Mouse (Mus musculus) gastrocnemius, postnatal 25 days (tissue): ENCODE measurements around the gene Slc2a2. TPM values are rescaled to one million over a fixed set of nuclear protein-coding genes. Genes with fewer than 3 reads are reported as not detected.
"Not testable (repeated sequence)": the region's sequence is repeated elsewhere in the genome, so short reads cannot be mapped to it uniquely, and the experiment has no call there.

Source experiments
- DNase-seq: peaks from one replicate; pipeline ENCODE4 v3.0.0; 2022
- total RNA-seq, 2 experiments: library from RNA; stranded (reverse); gene quantifications; 1 replicate in 1 of 2; 2 replicates in 1 of 2; pipeline ENCODE4 v1.2.3; 2021

Slc2a2 gene
- total RNA-seq, 2 experiments from 2014 or later, result not detected

GRCm38 (mm10) chr3:28734712-28735111 is 37.0 kb downstream of the Slc2a2 start:
- no peak for DNase-seq

GRCm38 (mm10) chr3:28736981-28737380 is 39.3 kb downstream of the Slc2a2 start:
- DNase-seq, result no peak

- DNase-seq, result no peak
These were observed 42.6 kb downstream of the Slc2a2 start for GRCm38 (mm10) chr3:28740353-28740752.

GRCm38 (mm10) chr3:28743251-28743650 is 45.5 kb downstream of the Slc2a2 start:
- no peak for DNase-seq

- peak; percentile 51 for DNase-seq
These were observed 48.3 kb downstream of the Slc2a2 start for GRCm38 (mm10) chr3:28745835-28746483.

- no peak for DNase-seq
These were observed 50.4 kb downstream of the Slc2a2 start for GRCm38 (mm10) chr3:28748151-28748550.

- DNase-seq, result no peak
These were observed 51.3 kb downstream of the Slc2a2 start for GRCm38 (mm10) chr3:28748956-28749355.

GRCm38 (mm10) chr3:28755477-28755876 is 57.8 kb downstream of the Slc2a2 start:
- no peak for DNase-seq

GRCm38 (mm10) chr3:28761225-28761789 is 63.6 kb downstream of the Slc2a2 start:
- no peak for DNase-seq

- DNase-seq, result no peak
These were observed 69.2 kb downstream of the Slc2a2 start for GRCm38 (mm10) chr3:28766935-28767334.

- no peak for DNase-seq
These were observed 70.5 kb downstream of the Slc2a2 start for GRCm38 (mm10) chr3:28768222-28768621.

GRCm38 (mm10) chr3:28772919-28773318 is 75.2 kb downstream of the Slc2a2 start:
- DNase-seq, result not testable (repeated sequence)

- no peak for DNase-seq
These were observed 77.7 kb downstream of the Slc2a2 start for GRCm38 (mm10) chr3:28775361-28775760.

GRCm38 (mm10) chr3:28775958-28776357 is 78.3 kb downstream of the Slc2a2 start:
- no peak for DNase-seq

GRCm38 (mm10) chr3:28776491-28776890 is 78.8 kb downstream of the Slc2a2 start:
- no peak for DNase-seq

- DNase-seq, result no peak
These were observed 82.8 kb downstream of the Slc2a2 start for GRCm38 (mm10) chr3:28780511-28780910.

Other genes with a start within 250 kb of the Slc2a2 start
- gene Eif5a2, start 83.4 kb downstream of the Slc2a2 start, total RNA-seq, result under 1 TPM; 0.79 to 0.83 TPM
- gene Rpl22l1, start 107.5 kb downstream of the Slc2a2 start, total RNA-seq, result 100 to 1,000 TPM; 135 to 157 TPM
- gene Gm1527, start 194.7 kb downstream of the Slc2a2 start, total RNA-seq, result not detected